Mouse (Mus musculus) MEL (cell line): ENCODE measurements around the gene Slc39a11.

ENCODE experiments used
- BHLHE40 ChIP-seq: IDR thresholded peaks from 2 replicates; pipeline ENCODE4 v1.6.1; 2012; ENCODE audit warnings: low read depth, mild to moderate bottlenecking, inconsistent platforms, low read length, improper control_type of control experiment, borderline replicate concordance
- CHD1 ChIP-seq: IDR thresholded peaks from 2 replicates; pipeline ENCODE4 v1.6.1; 2012; ENCODE audit warnings: low read depth, mild to moderate bottlenecking, inconsistent platforms, low read length, improper control_type of control experiment
- CTCF ChIP-seq, 3 experiments: IDR thresholded peaks in 2 of 3; conservative IDR thresholded peaks in 1 of 3; 2 replicates each; pipeline ENCODE4 v1.5.1; 2011 to 2012; ENCODE audit warnings: low read length in 3 of 3, low read depth in 2 of 3, mild to moderate bottlenecking in 2 of 3, improper control_type of control experiment in 1 of 3, inconsistent platforms in 1 of 3, mixed read lengths in 1 of 3, moderate library complexity in 1 of 3; ENCODE audit not compliant: control insufficient read depth in 1 of 3, insufficient read depth in 1 of 3, poor library complexity in 1 of 3, severe bottlenecking in 1 of 3
- ELF1 ChIP-seq: IDR thresholded peaks from 2 replicates; pipeline ENCODE4 v1.6.1; 2014; ENCODE audit warnings: low read depth, mild to moderate bottlenecking, inconsistent platforms, low read length, improper control_type of control experiment, moderate library complexity
- EP300 ChIP-seq, 2 experiments: IDR thresholded peaks; 2 replicates each; pipeline ENCODE4 v1.6.1; 2011; ENCODE audit warnings: improper control_type of control experiment in 2 of 2, low read length in 2 of 2, low read depth in 1 of 2, mild to moderate bottlenecking in 1 of 2
- GATA1 ChIP-seq: IDR thresholded peaks from 2 replicates; pipeline ENCODE4 v1.6.1; 2011; ENCODE audit warnings: low read depth, low read length, improper control_type of control experiment
- HCFC1 ChIP-seq: IDR thresholded peaks from 2 replicates; pipeline ENCODE4 v1.6.1; 2012; ENCODE audit warnings: low read depth, mild to moderate bottlenecking, inconsistent platforms, low read length, improper control_type of control experiment, moderate library complexity
- JUND ChIP-seq: IDR thresholded peaks from 2 replicates; pipeline ENCODE4 v1.6.1; 2011; ENCODE audit warnings: low read depth, mild to moderate bottlenecking, improper control_type of control experiment, low read length
- MAFK ChIP-seq: IDR thresholded peaks from 2 replicates; pipeline ENCODE4 v1.6.1; 2011; ENCODE audit warnings: low read depth, mild to moderate bottlenecking, low read length, improper control_type of control experiment, borderline replicate concordance
- POLR2A ChIP-seq, 2 experiments: IDR thresholded peaks; 2 replicates each; pipeline ENCODE4 v1.6.1; 2011 to 2012; ENCODE audit warnings: low read length in 2 of 2, mild to moderate bottlenecking in 2 of 2, control low read depth in 1 of 2, improper control_type of control experiment in 1 of 2, low read depth in 1 of 2, moderate library complexity in 1 of 2; ENCODE audit not compliant: control insufficient read depth in 1 of 2, insufficient read depth in 1 of 2, poor library complexity in 1 of 2
- RCOR1 ChIP-seq: IDR thresholded peaks from 2 replicates; pipeline ENCODE4 v1.6.1; 2012; ENCODE audit warnings: low read depth, mild to moderate bottlenecking, inconsistent platforms, low read length, improper control_type of control experiment
- TAL1 ChIP-seq: IDR thresholded peaks from 2 replicates; pipeline ENCODE4 v1.6.1; 2012; ENCODE audit warnings: mild to moderate bottlenecking, inconsistent platforms, low read length, moderate library complexity, mixed read lengths
- TBP ChIP-seq: IDR thresholded peaks from 2 replicates; pipeline ENCODE4 v1.8.0; 2011; ENCODE audit warnings: low read depth, low read length, improper control_type of control experiment
- USF2 ChIP-seq, 2 experiments: IDR thresholded peaks; 2 replicates each; pipeline ENCODE4 v1.6.1; 2011 to 2012; ENCODE audit warnings: improper control_type of control experiment in 2 of 2, low read length in 2 of 2, borderline replicate concordance in 1 of 2, inconsistent platforms in 1 of 2, low read depth in 1 of 2, mild to moderate bottlenecking in 1 of 2; ENCODE audit not compliant: insufficient read depth in 1 of 2

- TF ChIP-seq USF2 (IDR thresholded peaks at IDR 0.05; ENCODE audit: borderline replicate concordance in 1 of 2, insufficient read depth in 1 of 2, low read depth in 1 of 2, low read length in 2 of 2) (no peak), GATA1 (no peak), JUND (no peak), CTCF (IDR thresholded peaks at IDR 0.05 in 2 of 3, conservative IDR thresholded peaks at IDR 0.05 in 1 of 3; ENCODE audit: control insufficient read depth in 1 of 3, insufficient read depth in 1 of 3, low read depth in 2 of 3, low read length in 3 of 3, poor library complexity in 1 of 3, severe bottlenecking in 1 of 3) (no peak), EP300 (IDR thresholded peaks at IDR 0.05; ENCODE audit: low read depth in 1 of 2, low read length in 2 of 2) (no peak), CHD1 (no peak), POLR2A (IDR thresholded peaks at IDR 0.05; ENCODE audit: control insufficient read depth in 1 of 2, insufficient read depth in 1 of 2, low read depth in 1 of 2, low read length in 2 of 2, poor library complexity in 1 of 2) (no peak), TAL1 (no peak), MAFK (no peak), RCOR1 (no peak), HCFC1 (no peak), ELF1 (no peak), TBP (no peak), BHLHE40 (no peak)
These were observed 283.4 kb downstream of the Slc39a11 start for GRCm38 (mm10) chr11:113366257-113367030.
